Mouse (Mus musculus): ENCODE results near the gene Tspan5. TPM values are rescaled to one million over a fixed set of nuclear protein-coding genes. Genes with fewer than 3 reads are reported as not detected.

Tspan5 gene
- total and polyA plus RNA-seq, 3 experiments: 28.1 to 35.1 TPM; not detected in 1

GRCm38 (mm10) chr3:138768541-138769093 is 26.6 kb downstream of the Tspan5 start:
- Histone ChIP-seq H3K4me3 (ENCODE audit: control insufficient read depth in 1 of 2, insufficient read depth in 1 of 2, low read depth in 2 of 2, low read length in 2 of 2) (no peak overlapping the region), H3K4me1 (ENCODE audit: control insufficient read depth in 1 of 2, insufficient read depth in 2 of 2, low read length in 2 of 2) (peaks cover 23 to 39% of the 10 kb centered on the region in 2 experiments), H3K79me2 (ENCODE audit: control insufficient read depth, insufficient read depth, low read length, poor library complexity) (peaks cover 43% of the 10 kb centered on the region), H3K9ac (ENCODE audit: control insufficient read depth, low read depth, low read length, poor library complexity, severe bottlenecking) (no peak overlapping the region), H3K36me3 (ENCODE audit: control insufficient read depth in 1 of 2, insufficient read depth in 2 of 2, low read length in 2 of 2) (peaks cover 0 to 38% of the 10 kb centered on the region in 2 experiments; a peak in 2 of 4 replicates), H3K27me3 (ENCODE audit: control insufficient read depth in 1 of 2, insufficient read depth in 2 of 2, low read length in 2 of 2) (no peaks in the 10 kb centered on the region), H3K9me3 (replicated peaks; ENCODE audit: insufficient read depth, low read length) (no peaks in the 10 kb centered on the region), H3K27ac (ENCODE audit: control insufficient read depth, low read depth, low read length) (no peak overlapping the region)
- no peak for DNase-seq (ENCODE audit: low read depth, low spot score)
- TF ChIP-seq MXI1 (IDR thresholded peaks at IDR 0.05; ENCODE audit: low read depth, low read length) (no peak), MAZ (IDR thresholded peaks at IDR 0.05; ENCODE audit: low read depth, low read length) (no peak), GABPA (IDR thresholded peaks at IDR 0.05; ENCODE audit: low read depth, low read length) (no peak), POLR2A (IDR thresholded peaks at IDR 0.05; ENCODE audit: control insufficient read depth in 1 of 2, insufficient read depth in 1 of 2, low read depth in 1 of 2, low read length in 2 of 2, poor library complexity in 1 of 2) (no peak), EP300 (IDR thresholded peaks at IDR 0.05; ENCODE audit: low read depth in 1 of 2, low read length in 2 of 2) (no peak), CTCF (IDR thresholded peaks at IDR 0.05 in 2 of 3, conservative IDR thresholded peaks at IDR 0.05 in 1 of 3; ENCODE audit: control insufficient read depth in 1 of 3, insufficient read depth in 1 of 3, low read depth in 2 of 3, low read length in 3 of 3, poor library complexity in 1 of 3, severe bottlenecking in 1 of 3) (no peak), BHLHE40 (IDR thresholded peaks at IDR 0.05; ENCODE audit: borderline replicate concordance, low read depth, low read length) (no peak), POLR2AphosphoS5 (IDR thresholded peaks at IDR 0.05; ENCODE audit: borderline replicate concordance, low read depth, low read length) (no peak), TBP (IDR thresholded peaks at IDR 0.05; ENCODE audit: low read depth, low read length) (no peak), SMC3 (IDR thresholded peaks at IDR 0.05; ENCODE audit: low read depth, low read length) (no peak), CHD2 (IDR thresholded peaks at IDR 0.05; ENCODE audit: low read length) (no peak), MAFK (IDR thresholded peaks at IDR 0.05; ENCODE audit: borderline replicate concordance, low read depth, low read length) (no peak), ELF1 (IDR thresholded peaks at IDR 0.05; ENCODE audit: low read depth, low read length) (no peak), ZMIZ1 (IDR thresholded peaks at IDR 0.05; ENCODE audit: low read depth, low read length) (no peak), CHD1 (IDR thresholded peaks at IDR 0.05; ENCODE audit: low read depth, low read length) (no peak), MYB (IDR thresholded peaks at IDR 0.05; ENCODE audit: low read depth, low read length) (no peak), UBTF (IDR thresholded peaks at IDR 0.05; ENCODE audit: borderline replicate concordance, insufficient read depth, low read depth, low read length) (no peak), MAX (IDR thresholded peaks at IDR 0.05; ENCODE audit: low read length) (no peak), E2F4 (IDR thresholded peaks at IDR 0.05; ENCODE audit: borderline replicate concordance, low read depth, low read length) (no peak)

- Histone ChIP-seq H3K79me2 (ENCODE audit: control insufficient read depth, insufficient read depth, low read length, poor library complexity) (peaks cover 45% of the 10 kb centered on the region), H3K4me1 (ENCODE audit: control insufficient read depth in 1 of 2, insufficient read depth in 2 of 2, low read length in 2 of 2) (peaks cover 29 to 54% of the 10 kb centered on the region in 2 experiments), H3K27ac (ENCODE audit: control insufficient read depth, low read depth, low read length) (peak overlapping the region; percentile 99), H3K4me3 (ENCODE audit: control insufficient read depth in 1 of 2, insufficient read depth in 1 of 2, low read depth in 2 of 2, low read length in 2 of 2) (peak overlapping the region; percentile 14 to 35), H3K27me3 (ENCODE audit: control insufficient read depth in 1 of 2, insufficient read depth in 2 of 2, low read length in 2 of 2) (no peaks in the 10 kb centered on the region), H3K36me3 (ENCODE audit: control insufficient read depth in 1 of 2, insufficient read depth in 2 of 2, low read length in 2 of 2) (peaks cover 0 to 58% of the 10 kb centered on the region in 2 experiments; a peak in 2 of 4 replicates), H3K9ac (ENCODE audit: control insufficient read depth, low read depth, low read length, poor library complexity, severe bottlenecking) (peak overlapping the region; percentile 61), H3K9me3 (replicated peaks; ENCODE audit: insufficient read depth, low read length) (no peaks in the 10 kb centered on the region)
- peak; percentile 69 for DNase-seq (ENCODE audit: low read depth, low spot score)
- peak; percentile 5; the same call in 1 of the 2 replicates for TF ChIP-seq TCF12 (IDR thresholded peaks at IDR 0.05; ENCODE audit: low read depth, low read length)
- no peak for TF ChIP-seq CHD1 (IDR thresholded peaks at IDR 0.05; ENCODE audit: low read depth, low read length)
- TF ChIP-seq ZNF384 (IDR thresholded peaks at IDR 0.05; ENCODE audit: low read depth, low read length): peak; percentile 87
- TF ChIP-seq CHD2 (IDR thresholded peaks at IDR 0.05; ENCODE audit: low read length): no peak
- TF ChIP-seq EP300 (IDR thresholded peaks at IDR 0.05; ENCODE audit: low read depth in 1 of 2, low read length in 2 of 2): peak; percentile 46 to 67
- TF ChIP-seq MXI1 (IDR thresholded peaks at IDR 0.05; ENCODE audit: low read depth, low read length): no peak
- peak; percentile 64; the same call in 1 of the 2 replicates for TF ChIP-seq ETS1 (IDR thresholded peaks at IDR 0.05; ENCODE audit: low read depth, low read length)
- peak; percentile 30; the same call in 1 of the 2 replicates for TF ChIP-seq NELFE (IDR thresholded peaks at IDR 0.05; ENCODE audit: low read depth, low read length)
- TF ChIP-seq TBP (IDR thresholded peaks at IDR 0.05; ENCODE audit: low read depth, low read length): 0 out of 2 replicates have a peak, but pooled peaks have one; percentile 27
- peak; percentile 71; the same call in 1 of the 2 replicates for TF ChIP-seq GABPA (IDR thresholded peaks at IDR 0.05; ENCODE audit: low read depth, low read length)
- 0 out of 2 replicates have a peak, but pooled peaks have one; percentile 32 for TF ChIP-seq HCFC1 (IDR thresholded peaks at IDR 0.05; ENCODE audit: low read depth, low read length)
Observed at GRCm38 (mm10) chr3:138770650-138771331, 28.8 kb downstream of the Tspan5 start.

Data from MEL (cell line).